Mouse (Mus musculus): ENCODE data around the gene Ufc1. TPM values are rescaled to one million over a fixed set of nuclear protein-coding genes. Genes with fewer than 3 reads are reported as not detected.

Gene Ufc1
- total and polyA plus RNA-seq, 3 experiments = 71.0 to 408 (median 101) TPM

GRCm38 (mm10) chr1:171329433-171330215 is 34.8 kb upstream of the Ufc1 start:
- peak; percentile 71 for DNase-seq (ENCODE audit: low read depth, low spot score)
- H3K36me3 ChIP-seq (ENCODE audit: control insufficient read depth in 1 of 2, insufficient read depth in 2 of 2, low read length in 2 of 2) = peaks cover 0 to 20% of the 10 kb centered on the region in 2 experiments; a peak in 2 of 4 replicates

GRCm38 (mm10) chr1:171328839-171329432 is 34.1 kb upstream of the Ufc1 start, which contains the start of gene Dedd:
Dedd (plus strand) TSS chr1:171329145.
- peak; percentile 96 for DNase-seq (ENCODE audit: low read depth, low spot score)
- peaks cover 0 to 20% of the 10 kb centered on the region in 2 experiments; a peak in 2 of 4 replicates for H3K36me3 ChIP-seq (ENCODE audit: control insufficient read depth in 1 of 2, insufficient read depth in 2 of 2, low read length in 2 of 2)
- H3K4me3 ChIP-seq (ENCODE audit: control insufficient read depth in 1 of 2, insufficient read depth in 1 of 2, low read depth in 2 of 2, low read length in 2 of 2) = peak within 1 kb of the TSS; percentile 90 to 93
- no peaks in the 10 kb centered on the region for H3K27me3 ChIP-seq (ENCODE audit: control insufficient read depth in 1 of 2, insufficient read depth in 2 of 2, low read length in 2 of 2)
- peaks cover 4 to 11% of the 10 kb centered on the region in 2 experiments; a peak in 3 of 4 replicates for H3K4me1 ChIP-seq (ENCODE audit: control insufficient read depth in 1 of 2, insufficient read depth in 2 of 2, low read length in 2 of 2)
- H3K27ac ChIP-seq (ENCODE audit: control insufficient read depth, low read depth, low read length) = peak within 1 kb of the TSS; percentile 88
- H3K9me3 ChIP-seq (replicated peaks; ENCODE audit: insufficient read depth, low read length) = no peaks in the 10 kb centered on the region
- H3K9ac ChIP-seq (ENCODE audit: control insufficient read depth, low read depth, low read length, poor library complexity, severe bottlenecking) = peak within 1 kb of the TSS; percentile 88
- H3K79me2 ChIP-seq (ENCODE audit: control insufficient read depth, insufficient read depth, low read length, poor library complexity) = peaks cover 54% of the 10 kb centered on the region
- TF ChIP-seq MXI1 (IDR thresholded peaks at IDR 0.05; ENCODE audit: low read depth, low read length) (peak; percentile 72), TCF12 (IDR thresholded peaks at IDR 0.05; ENCODE audit: low read depth, low read length) (peak; percentile 42), SIN3A (IDR thresholded peaks at IDR 0.05; ENCODE audit: low read length) (peak; percentile 95), GABPA (IDR thresholded peaks at IDR 0.05; ENCODE audit: low read depth, low read length) (0 out of 2 replicates have a peak, but pooled peaks have one; percentile 9), POLR2A (IDR thresholded peaks at IDR 0.05; ENCODE audit: control insufficient read depth in 1 of 2, insufficient read depth in 1 of 2, low read depth in 1 of 2, low read length in 2 of 2, poor library complexity in 1 of 2) (peak; percentile 17 to 73; a peak in 2 of 4 replicates), MAZ (IDR thresholded peaks at IDR 0.05; ENCODE audit: low read depth, low read length) (peak; percentile 59; the same call in 1 of the 2 replicates), USF2 (IDR thresholded peaks at IDR 0.05; ENCODE audit: borderline replicate concordance in 1 of 2, insufficient read depth in 1 of 2, low read depth in 1 of 2, low read length in 2 of 2) (no peak), CHD2 (IDR thresholded peaks at IDR 0.05; ENCODE audit: low read length) (peak; percentile 78), USF1 (IDR thresholded peaks at IDR 0.05; ENCODE audit: low read depth, low read length) (no peak), ZC3H11A (IDR thresholded peaks at IDR 0.05; ENCODE audit: low read depth, low read length) (no peak), TAL1 (IDR thresholded peaks at IDR 0.05; ENCODE audit: low read length) (no peak), ETS1 (IDR thresholded peaks at IDR 0.05; ENCODE audit: low read depth, low read length) (no peak), CHD1 (IDR thresholded peaks at IDR 0.05; ENCODE audit: low read depth, low read length) (no peak), NELFE (IDR thresholded peaks at IDR 0.05; ENCODE audit: low read depth, low read length) (peak; percentile 71), ELF1 (IDR thresholded peaks at IDR 0.05; ENCODE audit: low read depth, low read length) (peak; percentile 89), JUND (IDR thresholded peaks at IDR 0.05; ENCODE audit: low read depth, low read length) (no peak), MEF2A (IDR thresholded peaks at IDR 0.05; ENCODE audit: extremely low read depth, insufficient replicate concordance, low read depth, low read length, poor library complexity, severe bottlenecking) (no peak), RAD21 (IDR thresholded peaks at IDR 0.05; ENCODE audit: low read depth, low read length) (no peak), MYC (IDR thresholded peaks at IDR 0.05; ENCODE audit: low read depth, low read length) (0 out of 2 replicates have a peak, but pooled peaks have one; percentile 10), ZMIZ1 (IDR thresholded peaks at IDR 0.05; ENCODE audit: low read depth, low read length) (0 out of 2 replicates have a peak, but pooled peaks have one; percentile 44), CTCF (IDR thresholded peaks at IDR 0.05 in 2 of 3, conservative IDR thresholded peaks at IDR 0.05 in 1 of 3; ENCODE audit: control insufficient read depth in 1 of 3, insufficient read depth in 1 of 3, low read depth in 2 of 3, low read length in 3 of 3, poor library complexity in 1 of 3, severe bottlenecking in 1 of 3) (0 out of 6 replicates have a peak, but pooled peaks of 1 of the 3 experiments have one; percentile 3)

More at GRCm38 (mm10) chr1:171329433-171330215, 34.8 kb upstream of the Ufc1 start:
- no peaks in the 10 kb centered on the region for H3K27me3 ChIP-seq (ENCODE audit: control insufficient read depth in 1 of 2, insufficient read depth in 2 of 2, low read length in 2 of 2)
- peaks cover 4 to 11% of the 10 kb centered on the region in 2 experiments; a peak in 3 of 4 replicates for H3K4me1 ChIP-seq (ENCODE audit: control insufficient read depth in 1 of 2, insufficient read depth in 2 of 2, low read length in 2 of 2)
- H3K4me3 ChIP-seq (ENCODE audit: control insufficient read depth in 1 of 2, insufficient read depth in 1 of 2, low read depth in 2 of 2, low read length in 2 of 2) = peak overlapping the region; percentile 90 to 93
- no peaks in the 10 kb centered on the region for H3K9me3 ChIP-seq (replicated peaks; ENCODE audit: insufficient read depth, low read length)
- peaks cover 54% of the 10 kb centered on the region for H3K79me2 ChIP-seq (ENCODE audit: control insufficient read depth, insufficient read depth, low read length, poor library complexity)
- H3K9ac ChIP-seq (ENCODE audit: control insufficient read depth, low read depth, low read length, poor library complexity, severe bottlenecking) = peak overlapping the region; percentile 88
- TF ChIP-seq RCOR1 (IDR thresholded peaks at IDR 0.05; ENCODE audit: low read depth, low read length) (no peak; the same call in 1 of the 2 replicates), MAFK (IDR thresholded peaks at IDR 0.05; ENCODE audit: borderline replicate concordance, low read depth, low read length) (no peak), MAZ (IDR thresholded peaks at IDR 0.05; ENCODE audit: low read depth, low read length) (no peak; the same call in 1 of the 2 replicates), NRF1 (IDR thresholded peaks at IDR 0.05; ENCODE audit: insufficient read depth, low read depth, low read length, poor library complexity, severe bottlenecking) (peak; percentile 47; the same call in 1 of the 2 replicates), E2F4 (IDR thresholded peaks at IDR 0.05; ENCODE audit: borderline replicate concordance, low read depth, low read length) (no peak), POLR2A (IDR thresholded peaks at IDR 0.05; ENCODE audit: control insufficient read depth in 1 of 2, insufficient read depth in 1 of 2, low read depth in 1 of 2, low read length in 2 of 2, poor library complexity in 1 of 2) (peak in 1 of 2 experiments; percentile 44; a peak in 1 of 4 replicates), USF1 (IDR thresholded peaks at IDR 0.05; ENCODE audit: low read depth, low read length) (no peak), CHD1 (IDR thresholded peaks at IDR 0.05; ENCODE audit: low read depth, low read length) (0 out of 2 replicates have a peak, but pooled peaks have one; percentile 60), HCFC1 (IDR thresholded peaks at IDR 0.05; ENCODE audit: low read depth, low read length) (0 out of 2 replicates have a peak, but pooled peaks have one; percentile 28), ZC3H11A (IDR thresholded peaks at IDR 0.05; ENCODE audit: low read depth, low read length) (no peak), CHD2 (IDR thresholded peaks at IDR 0.05; ENCODE audit: low read length) (no peak), TBP (IDR thresholded peaks at IDR 0.05; ENCODE audit: low read depth, low read length) (0 out of 2 replicates have a peak, but pooled peaks have one; percentile 31), TCF12 (IDR thresholded peaks at IDR 0.05; ENCODE audit: low read depth, low read length) (peak; percentile 31; the same call in 1 of the 2 replicates), NELFE (IDR thresholded peaks at IDR 0.05; ENCODE audit: low read depth, low read length) (peak; percentile 36; the same call in 1 of the 2 replicates), SIN3A (IDR thresholded peaks at IDR 0.05; ENCODE audit: low read length) (peak; percentile 42), POLR2AphosphoS2 (IDR thresholded peaks at IDR 0.05; ENCODE audit: low read length) (no peak), MEF2A (IDR thresholded peaks at IDR 0.05; ENCODE audit: extremely low read depth, insufficient replicate concordance, low read depth, low read length, poor library complexity, severe bottlenecking) (no peak)
- H3K27ac ChIP-seq (ENCODE audit: control insufficient read depth, low read depth, low read length) = peak overlapping the region; percentile 71

Measured in MEL (cell line).